Mouse (Mus musculus): ENCODE measurements around the gene Usp18. TPM values are rescaled to one million over a fixed set of nuclear protein-coding genes. Genes with fewer than 3 reads are reported as not detected.

The Usp18 gene
- polyA plus RNA-seq, 1 experiment, result 31.8 TPM

GRCm38 (mm10) chr6:121246037-121246361, 293 bp downstream of the Usp18 start:
- Histone ChIP-seq H3K4me3 (ENCODE audit: insufficient read depth, low read length) (peak overlapping the region; percentile 78), H3K27ac (ENCODE audit: insufficient read depth, low read depth, low read length) (no peak overlapping the region), H3K4me1 (ENCODE audit: control insufficient read depth, insufficient read depth, low read length) (peaks cover 11% of the 10 kb centered on the region)
- TF ChIP-seq POLR2A (IDR thresholded peaks at IDR 0.05; ENCODE audit: borderline replicate concordance, low read depth, low read length) (no peak), CTCF (IDR thresholded peaks at IDR 0.05; ENCODE audit: low read depth, low read length) (no peak)

GRCm38 (mm10) chr6:121250406-121250805, 4.7 kb downstream of the Usp18 start:
- no peak for TF ChIP-seq CTCF (IDR thresholded peaks at IDR 0.05; ENCODE audit: low read depth, low read length)
- Histone ChIP-seq H3K27ac (ENCODE audit: insufficient read depth, low read depth, low read length) (no peak overlapping the region), H3K4me1 (ENCODE audit: control insufficient read depth, insufficient read depth, low read length) (peaks cover 19% of the 10 kb centered on the region), H3K4me3 (ENCODE audit: insufficient read depth, low read length) (no peak overlapping the region)

GRCm38 (mm10) chr6:121251256-121251655, 5.5 kb downstream of the Usp18 start:
- Histone ChIP-seq H3K4me3 (ENCODE audit: insufficient read depth, low read length) (no peak overlapping the region), H3K4me1 (ENCODE audit: control insufficient read depth, insufficient read depth, low read length) (peaks cover 19% of the 10 kb centered on the region), H3K27ac (ENCODE audit: insufficient read depth, low read depth, low read length) (no peak overlapping the region)

DNA sequence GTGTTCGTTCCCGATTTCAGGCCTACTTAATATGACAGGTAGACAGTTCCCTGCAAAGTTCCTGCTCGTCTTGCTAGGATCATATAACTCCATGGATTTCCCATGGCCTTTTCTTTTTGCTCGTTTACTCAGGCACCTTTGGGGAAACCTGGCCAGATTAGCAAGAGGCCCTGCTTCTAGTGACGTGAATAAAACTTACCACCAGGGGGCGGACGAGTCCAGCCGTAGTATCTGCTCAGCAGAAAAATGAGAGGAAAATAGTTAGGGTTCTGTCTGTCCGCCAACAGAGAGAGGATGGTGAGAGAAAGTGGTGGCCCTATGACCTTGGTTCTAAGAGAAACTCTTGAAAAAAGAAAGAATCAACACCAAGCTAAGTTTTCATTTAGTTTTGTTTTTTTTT, 14.8 kb downstream of the Usp18 start:
- no peak for TF ChIP-seq POLR2A (IDR thresholded peaks at IDR 0.05; ENCODE audit: borderline replicate concordance, low read depth, low read length)
- peak; percentile 67 for TF ChIP-seq CTCF (IDR thresholded peaks at IDR 0.05; ENCODE audit: low read depth, low read length)
- H3K4me1 ChIP-seq (ENCODE audit: control insufficient read depth, insufficient read depth, low read length), result peaks cover 5% of the 10 kb centered on the region
- H3K4me3 ChIP-seq (ENCODE audit: insufficient read depth, low read length), result no peak overlapping the region
- H3K27ac ChIP-seq (ENCODE audit: insufficient read depth, low read depth, low read length), result no peak overlapping the region

More at GRCm38 (mm10) chr6:121251256-121251655, 5.5 kb downstream of the Usp18 start:
- no peak for TF ChIP-seq POLR2A (IDR thresholded peaks at IDR 0.05; ENCODE audit: borderline replicate concordance, low read depth, low read length)

DNA sequence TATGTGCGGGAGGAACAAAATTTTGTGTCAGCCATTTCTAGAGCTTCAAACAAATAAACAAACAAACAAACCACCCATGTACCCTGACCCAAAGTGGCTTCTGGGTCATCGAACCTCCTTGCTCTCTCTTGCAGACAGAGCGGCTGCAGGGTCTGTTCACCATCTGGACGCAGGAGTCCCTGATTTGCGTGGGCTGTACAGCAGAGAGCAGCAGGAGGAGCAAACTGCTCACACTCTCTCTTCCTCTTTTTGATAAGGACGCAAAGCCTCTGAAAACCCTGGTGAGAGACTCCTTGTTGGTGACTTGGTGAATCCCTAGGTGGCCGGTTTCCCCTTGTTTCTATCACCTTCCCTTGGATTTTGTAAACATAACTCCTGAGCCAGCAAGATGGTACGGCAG, 15.5 kb downstream of the Usp18 start:
- peaks cover 5% of the 10 kb centered on the region for H3K4me1 ChIP-seq (ENCODE audit: control insufficient read depth, insufficient read depth, low read length)
- no peak overlapping the region for H3K4me3 ChIP-seq (ENCODE audit: insufficient read depth, low read length)
- no peak overlapping the region for H3K27ac ChIP-seq (ENCODE audit: insufficient read depth, low read depth, low read length)
- TF ChIP-seq CTCF (IDR thresholded peaks at IDR 0.05; ENCODE audit: low read depth, low read length) (no peak), POLR2A (IDR thresholded peaks at IDR 0.05; ENCODE audit: borderline replicate concordance, low read depth, low read length) (no peak)

- Histone ChIP-seq H3K4me3 (ENCODE audit: insufficient read depth, low read length) (no peak overlapping the region), H3K27ac (ENCODE audit: insufficient read depth, low read depth, low read length) (no peak overlapping the region), H3K4me1 (ENCODE audit: control insufficient read depth, insufficient read depth, low read length) (peaks cover 5% of the 10 kb centered on the region)
- no peak for TF ChIP-seq POLR2A (IDR thresholded peaks at IDR 0.05; ENCODE audit: borderline replicate concordance, low read depth, low read length)
- no peak for TF ChIP-seq CTCF (IDR thresholded peaks at IDR 0.05; ENCODE audit: low read depth, low read length)
Observed at GRCm38 (mm10) chr6:121262004-121262403, 16.3 kb downstream of the Usp18 start.

- no peak overlapping the region for H3K4me3 ChIP-seq (ENCODE audit: insufficient read depth, low read length)
- no peak for TF ChIP-seq POLR2A (IDR thresholded peaks at IDR 0.05; ENCODE audit: borderline replicate concordance, low read depth, low read length)
- TF ChIP-seq CTCF (IDR thresholded peaks at IDR 0.05; ENCODE audit: low read depth, low read length), result no peak
- peaks cover 5% of the 10 kb centered on the region for H3K4me1 ChIP-seq (ENCODE audit: control insufficient read depth, insufficient read depth, low read length)
- H3K27ac ChIP-seq (ENCODE audit: insufficient read depth, low read depth, low read length), result no peak overlapping the region
Observed at GRCm38 (mm10) chr6:121262496-121262895, 16.8 kb downstream of the Usp18 start.

GRCm38 (mm10) chr6:121270156-121270555, 24.4 kb downstream of the Usp18 start:
- Histone ChIP-seq H3K27ac (ENCODE audit: insufficient read depth, low read depth, low read length) (no peak overlapping the region), H3K4me1 (ENCODE audit: control insufficient read depth, insufficient read depth, low read length) (peaks cover 5% of the 10 kb centered on the region; the same call in 1 of the 2 replicates), H3K4me3 (ENCODE audit: insufficient read depth, low read length) (no peak overlapping the region)
- no peak for TF ChIP-seq POLR2A (IDR thresholded peaks at IDR 0.05; ENCODE audit: borderline replicate concordance, low read depth, low read length)
- TF ChIP-seq CTCF (IDR thresholded peaks at IDR 0.05; ENCODE audit: low read depth, low read length), result no peak

DNA sequence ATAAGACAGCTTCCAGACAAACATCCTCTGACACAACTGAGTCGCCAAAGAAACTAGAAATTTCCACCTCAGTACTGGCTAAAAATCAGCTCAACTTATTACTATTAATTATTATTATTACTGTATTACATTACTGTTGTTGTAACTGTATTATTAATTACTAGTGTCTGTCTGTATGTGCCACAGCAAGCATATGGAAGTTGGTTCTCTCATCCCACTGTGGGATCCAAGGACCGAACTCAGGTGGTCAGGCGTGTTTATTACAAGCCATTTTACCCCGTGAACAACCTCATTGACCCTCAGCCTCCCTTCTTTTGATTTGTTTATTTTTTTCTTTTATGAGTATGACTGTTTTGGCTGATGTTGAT, 26.0 kb downstream of the Usp18 start:
- Histone ChIP-seq H3K27ac (ENCODE audit: insufficient read depth, low read depth, low read length) (no peak overlapping the region), H3K4me1 (ENCODE audit: control insufficient read depth, insufficient read depth, low read length) (peaks cover 5% of the 10 kb centered on the region; the same call in 1 of the 2 replicates), H3K4me3 (ENCODE audit: insufficient read depth, low read length) (peak overlapping the region; percentile 18; the same call in 1 of the 2 replicates)
- TF ChIP-seq POLR2A (IDR thresholded peaks at IDR 0.05; ENCODE audit: borderline replicate concordance, low read depth, low read length) (no peak), CTCF (IDR thresholded peaks at IDR 0.05; ENCODE audit: low read depth, low read length) (no peak)

GRCm38 (mm10) chr6:121272075-121272800, 26.5 kb downstream of the Usp18 start:
- TF ChIP-seq CTCF (IDR thresholded peaks at IDR 0.05; ENCODE audit: low read depth, low read length), result peak; percentile 84
- TF ChIP-seq POLR2A (IDR thresholded peaks at IDR 0.05; ENCODE audit: borderline replicate concordance, low read depth, low read length), result no peak
- peak overlapping the region; percentile 64 for H3K27ac ChIP-seq (ENCODE audit: insufficient read depth, low read depth, low read length)

More at GRCm38 (mm10) chr6:121272075-121272800, 26.5 kb downstream of the Usp18 start:
- H3K4me3 ChIP-seq (ENCODE audit: insufficient read depth, low read length), result peak overlapping the region; percentile 77
- H3K4me1 ChIP-seq (ENCODE audit: control insufficient read depth, insufficient read depth, low read length), result peaks cover 5% of the 10 kb centered on the region; the same call in 1 of the 2 replicates

Data from bone marrow macrophage, adult 2 months (primary cell).